Mouse (Mus musculus): ENCODE measurements at regions not wholly inside any gene's neighbourhood (a gene's known extent, or its start where the extent isn't known, plus 50 kb on each side); places are given as distances from the start of the nearest gene placed in this dataset.

DNA sequence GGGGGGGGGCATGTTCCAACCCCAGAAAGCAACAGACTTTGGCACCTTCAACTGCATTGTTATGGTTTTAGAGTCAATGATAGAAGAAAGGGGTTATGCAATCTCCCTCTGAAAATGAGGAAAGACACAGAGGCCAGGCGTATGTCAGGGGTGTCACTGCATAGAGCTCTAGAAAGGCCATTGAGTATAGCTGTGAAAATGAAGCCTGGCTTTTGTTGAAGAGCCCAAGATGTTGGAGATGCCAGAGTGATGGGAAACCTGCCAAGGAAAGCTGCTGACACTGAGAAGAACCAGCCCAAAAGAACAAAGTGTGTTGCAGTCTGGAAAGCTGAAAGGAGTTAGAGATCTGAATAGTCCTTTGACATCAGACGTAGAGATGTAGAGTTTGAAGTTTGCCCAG, 1022.2 kb upstream of the Slit2 start:
- TF ChIP-seq TBP (IDR thresholded peaks at IDR 0.05; ENCODE audit: low read depth, low read length) (no peak), RCOR1 (IDR thresholded peaks at IDR 0.05; ENCODE audit: low read depth, low read length) (no peak), TAL1 (IDR thresholded peaks at IDR 0.05; ENCODE audit: low read length) (no peak), CTCF (IDR thresholded peaks at IDR 0.05 in 2 of 3, conservative IDR thresholded peaks at IDR 0.05 in 1 of 3; ENCODE audit: control insufficient read depth in 1 of 3, insufficient read depth in 1 of 3, low read depth in 2 of 3, low read length in 3 of 3, poor library complexity in 1 of 3, severe bottlenecking in 1 of 3) (no peak), SMC3 (IDR thresholded peaks at IDR 0.05; ENCODE audit: low read depth, low read length) (no peak), HCFC1 (IDR thresholded peaks at IDR 0.05; ENCODE audit: low read depth, low read length) (no peak), TCF12 (IDR thresholded peaks at IDR 0.05; ENCODE audit: low read depth, low read length) (no peak), SIN3A (IDR thresholded peaks at IDR 0.05; ENCODE audit: low read length) (no peak), POLR2A (IDR thresholded peaks at IDR 0.05; ENCODE audit: control insufficient read depth in 1 of 2, insufficient read depth in 1 of 2, low read depth in 1 of 2, low read length in 2 of 2, poor library complexity in 1 of 2) (no peak), CHD1 (IDR thresholded peaks at IDR 0.05; ENCODE audit: low read depth, low read length) (no peak), POLR2AphosphoS2 (IDR thresholded peaks at IDR 0.05; ENCODE audit: low read length) (no peak)
